Comparison of ENCODE assay signal across 10 mouse cellular contexts in the genomic region with DNA sequence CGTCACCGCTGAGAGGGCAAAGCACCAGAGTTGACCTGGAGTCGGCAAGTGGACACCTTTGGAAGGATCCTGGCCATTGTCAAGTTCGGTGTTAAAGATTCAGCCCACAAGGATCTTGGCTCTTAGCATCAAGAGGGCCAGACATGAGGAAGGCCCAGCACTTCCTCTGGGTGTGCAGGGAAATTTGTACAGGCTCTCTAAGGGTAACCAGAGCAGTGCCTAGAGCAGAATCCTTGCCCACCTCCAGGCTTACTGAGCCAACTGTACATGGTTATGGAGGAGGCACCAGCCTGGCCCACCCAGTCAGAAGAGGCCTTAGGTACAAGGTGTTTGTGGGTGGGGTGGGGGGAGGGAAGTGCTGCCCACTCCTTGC. TPM values are rescaled to one million over a fixed set of nuclear protein-coding genes. Genes with fewer than 3 reads are reported as not detected.
DNase-seq lines count a peak whose midpoint lies in the region; ATAC-seq and TF ChIP-seq lines count a peak whose summit lies in the region.
"Had no signal": no experiment of that assay in that cellular context is flagged by ENCODE, and none has a peak within 500 bp of the region (broad histone marks: within the 10 kb centered on the region; RNA-seq: fewer than 3 reads in every experiment).

No protein-coding gene starts in this region.

- peak overlapping the region; percentile 49 for H3K4me3 ChIP-seq in heart, embryonic 12.5 days
- peak overlapping the region; percentile 91 for H3K4me3 ChIP-seq in E14TG2a.4 (replicated peaks; ENCODE audit: low read length)
- H3K4me3 ChIP-seq in forebrain, embryonic 15.5 days: peak overlapping the region; percentile 90
- H3K4me3 ChIP-seq in limb, embryonic 13.5 days: peak overlapping the region; percentile 50
- H3K4me3 ChIP-seq: myocyte had no signal

- H3K27me3 ChIP-seq in heart, embryonic 12.5 days (replicated peaks): peaks cover 89% of the 10 kb centered on the region
- H3K27me3 ChIP-seq in E14TG2a.4 (ENCODE audit: insufficient read depth, low read length): peaks cover 81% of the 10 kb centered on the region
- H3K27me3 ChIP-seq in forebrain, embryonic 15.5 days: peaks cover 10% of the 10 kb centered on the region; the same call in 1 of the 2 replicates
- H3K27me3 ChIP-seq in limb, embryonic 13.5 days: peaks cover 81% of the 10 kb centered on the region

- no peaks in the 10 kb centered on the region for H3K36me3 ChIP-seq in heart, embryonic 12.5 days
- no peaks in the 10 kb centered on the region for H3K36me3 ChIP-seq in E14TG2a.4 (ENCODE audit: insufficient read depth, low read length)
- no peaks in the 10 kb centered on the region for H3K36me3 ChIP-seq in forebrain, embryonic 15.5 days
- no peaks in the 10 kb centered on the region for H3K36me3 ChIP-seq in limb, embryonic 13.5 days

- H3K9me3 ChIP-seq in heart, embryonic 12.5 days (replicated peaks): no peaks in the 10 kb centered on the region
- no peaks in the 10 kb centered on the region for H3K9me3 ChIP-seq in E14TG2a.4 (ENCODE audit: low read length)
- no peaks in the 10 kb centered on the region for H3K9me3 ChIP-seq in forebrain, embryonic 15.5 days
- H3K9me3 ChIP-seq in limb, embryonic 13.5 days: no peaks in the 10 kb centered on the region

- TF ChIP-seq CTCF in E14TG2a.4 (conservative IDR thresholded peaks at IDR 0.05; ENCODE audit: low read length): no peak

- H3K27ac ChIP-seq in heart, embryonic 12.5 days (ENCODE audit: poor library complexity, severe bottlenecking): no peak overlapping the region
- peak overlapping the region; percentile 96 for H3K27ac ChIP-seq in forebrain, embryonic 15.5 days (replicated peaks)
- no peak overlapping the region for H3K27ac ChIP-seq in limb, embryonic 13.5 days

- no peak overlapping the region for H3K4me2 ChIP-seq in heart, embryonic 12.5 days
- peak overlapping the region; percentile 64 for H3K4me2 ChIP-seq in forebrain, embryonic 15.5 days (replicated peaks)
- H3K4me2 ChIP-seq in limb, embryonic 13.5 days (replicated peaks): peak overlapping the region; percentile 77

- H3K9ac ChIP-seq in heart, embryonic 12.5 days: no peak overlapping the region
- H3K9ac ChIP-seq in forebrain, embryonic 15.5 days (replicated peaks): peak overlapping the region; percentile 89
- no peak overlapping the region for H3K9ac ChIP-seq in limb, embryonic 13.5 days

- peaks cover 11% of the 10 kb centered on the region for H3K4me1 ChIP-seq in heart, embryonic 12.5 days (replicated peaks)
- peaks cover 22% of the 10 kb centered on the region for H3K4me1 ChIP-seq in E14TG2a.4 (replicated peaks; ENCODE audit: low read depth, low read length)
- peaks cover 38% of the 10 kb centered on the region for H3K4me1 ChIP-seq in forebrain, embryonic 15.5 days
- peaks cover 13% of the 10 kb centered on the region for H3K4me1 ChIP-seq in limb, embryonic 13.5 days

- no peak for DNase-seq in heart, postnatal 4 days
- no peak for DNase-seq in spleen, adult 18-20 months
- DNase-seq in layer of hippocampus, postnatal 25 days (ENCODE audit: extremely low spot score in 1 of 2, low spot score in 1 of 2): no peak
- DNase-seq: left cerebral cortex, postnatal 4 days had no signal

- ATAC-seq in heart, embryonic 12.5 days (ENCODE audit: insufficient number of reproducible peaks, low FRiP score): no peak
- ATAC-seq in forebrain, embryonic 15.5 days (replicated peaks): no peak; the same call in 1 of the 2 replicates
- ATAC-seq in limb, embryonic 13.5 days (ENCODE audit: low FRiP score, low read depth): no peak
- no peak for ATAC-seq in monocyte, adult 5-6 weeks (replicated peaks; ENCODE audit: insufficient number of reproducible peaks, low FRiP score, low TSS enrichment, poor library complexity, severe bottlenecking)

- WGBS in heart, embryonic 12.5 days: 10% methylated on average over 4 of the region's 4 CpGs
- WGBS in forebrain, embryonic 15.5 days: 4% methylated on average over 4 of the region's 4 CpGs
- 5% methylated on average over 4 of the region's 4 CpGs for WGBS in limb, embryonic 13.5 days

RNA-seq across cellular contexts. Expression of a gene that starts 0.3 kb away (rescaled TPM):
- polyA plus RNA-seq in heart, embryonic 12.5 days (2016; fragmentation: Nextera tagmentation; extraction: Ambion mirVana): 0.11 TPM in 1 of 2 replicates, not detected in the other
- total RNA-seq in heart, postnatal 4 days (2021): under 1 TPM in 1 of 2 experiments, not detected in 1; 0.29 TPM
- 45.2 and 46.7 TPM in 2 replicates for polyA plus RNA-seq in forebrain, embryonic 15.5 days (2015; fragmentation: Nextera tagmentation; extraction: Ambion mirVana)
- 0.29 and 0.34 TPM in 2 replicates for polyA plus RNA-seq in limb, embryonic 13.5 days (2015; fragmentation: Nextera tagmentation; extraction: Ambion mirVana)
- 100 to 1,000 TPM; 277 to 291 TPM for total RNA-seq in layer of hippocampus, postnatal 25 days (2021)
- total RNA-seq in monocyte, adult 5-6 weeks (2017): not detected in 3 replicates
- polyA plus RNA-seq: myocyte had no signal

RNA-seq across cellular contexts. Expression of a gene that starts 21.4 kb away (rescaled TPM):
- polyA plus RNA-seq in heart, embryonic 12.5 days (2016; fragmentation: Nextera tagmentation; extraction: Ambion mirVana): 7.7 and 7.9 TPM in 2 replicates
- total RNA-seq in heart, postnatal 4 days (2021): 100 to 1,000 TPM; 460 to 501 TPM
- polyA plus RNA-seq in forebrain, embryonic 15.5 days (2015; fragmentation: Nextera tagmentation; extraction: Ambion mirVana): 5.8 and 6.3 TPM in 2 replicates
- not detected in 2 replicates for polyA plus RNA-seq in limb, embryonic 13.5 days (2015; fragmentation: Nextera tagmentation; extraction: Ambion mirVana)
- total RNA-seq in layer of hippocampus, postnatal 25 days (2021): 1,000 to 10,000 TPM; 1,080 to 1,201 TPM
- total RNA-seq in monocyte, adult 5-6 weeks (2017): not detected in 3 replicates

RNA-seq across cellular contexts. Expression of a gene that starts 51.6 kb away (rescaled TPM):
- polyA plus RNA-seq in heart, embryonic 12.5 days (2016; fragmentation: Nextera tagmentation; extraction: Ambion mirVana): 174 and 175 TPM in 2 replicates
- 10 to 100 TPM; 65.9 to 66.8 TPM for total RNA-seq in heart, postnatal 4 days (2021)
- 512 and 520 TPM in 2 replicates for polyA plus RNA-seq in forebrain, embryonic 15.5 days (2015; fragmentation: Nextera tagmentation; extraction: Ambion mirVana)
- 352 and 375 TPM in 2 replicates for polyA plus RNA-seq in limb, embryonic 13.5 days (2015; fragmentation: Nextera tagmentation; extraction: Ambion mirVana)
- total RNA-seq in layer of hippocampus, postnatal 25 days (2021): 100 to 1,000 TPM; 110 to 113 TPM
- 68.9 to 87.3 TPM (median 84.2 TPM) in 3 replicates for total RNA-seq in monocyte, adult 5-6 weeks (2017)

Comparison
In these comparisons a context has a peak if more than half of its experiments do, and no peak if none do; other contexts are left out.
1. RNA of a gene that starts 0.3 kb away (total RNA-seq): 277 to 291 TPM in layer of hippocampus, postnatal 25 days; 0.29 TPM in heart, postnatal 4 days and not detected in monocyte, adult 5-6 weeks; every median in the first group is over 100 times any median in the second.
2. RNA of a gene that starts 21.4 kb away (total RNA-seq): 1,080 to 1,201 TPM in layer of hippocampus, postnatal 25 days and 460 to 501 TPM in heart, postnatal 4 days; not detected in monocyte, adult 5-6 weeks; every median in the first group is over 100 times any median in the second.
3. Peak in every context shown above with its lines, with median percentiles within 50 percentile points of each other: H3K4me3 ChIP-seq.